Mouse (Mus musculus): Measurements from ENCODE around the gene Usp25. TPM values are rescaled to one million over a fixed set of nuclear protein-coding genes. Genes with fewer than 3 reads are reported as not detected.

Usp25 gene
- polyA plus RNA-seq, 1 experiment from 2014 or later: 17.7 TPM

DNA sequence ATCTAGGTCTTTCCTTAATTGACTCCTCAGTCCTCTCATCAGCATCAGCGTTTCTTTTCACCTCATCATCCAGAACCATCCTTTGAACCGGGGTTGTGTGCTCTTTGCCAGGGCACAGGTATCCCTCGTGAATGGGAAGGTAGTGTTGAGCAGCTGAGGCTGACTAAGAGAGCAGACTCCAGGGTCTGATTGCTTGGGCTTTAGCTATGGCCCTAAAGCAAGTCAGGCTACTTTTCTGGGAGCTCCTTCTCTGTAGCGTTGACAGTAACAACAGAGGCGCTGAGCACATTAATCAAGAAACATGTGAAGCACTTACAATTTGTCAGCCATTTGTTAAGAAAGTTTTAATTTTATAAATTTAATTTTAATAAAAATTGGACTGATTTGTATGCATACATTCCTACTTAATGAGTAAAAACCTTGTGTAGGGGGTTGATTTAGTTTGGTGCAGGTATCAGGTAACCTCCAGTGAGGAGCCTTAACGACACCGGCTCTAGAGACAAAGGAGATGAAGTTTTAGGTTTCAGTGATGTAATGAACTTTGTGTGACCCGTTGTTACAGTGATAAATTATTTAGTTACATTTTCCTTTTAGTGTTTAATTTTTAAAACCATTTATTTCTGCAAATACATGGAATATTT is 42.1 kb downstream of the Usp25 start:
- WGBS: 90% methylated on average over 8 of the region's 8 CpGs
- Histone ChIP-seq H3K27ac (replicated peaks) (no peak overlapping the region), H3K4me1 (no peaks in the 10 kb centered on the region), H3K4me3 (no peak overlapping the region), H3K36me3 (peaks cover 39% of the 10 kb centered on the region), H3K9me3 (replicated peaks) (no peaks in the 10 kb centered on the region), H3K27me3 (ENCODE audit: low read depth, poor library complexity, severe bottlenecking) (no peaks in the 10 kb centered on the region)
- DNase-seq (ENCODE audit: low spot score): no peak

DNA sequence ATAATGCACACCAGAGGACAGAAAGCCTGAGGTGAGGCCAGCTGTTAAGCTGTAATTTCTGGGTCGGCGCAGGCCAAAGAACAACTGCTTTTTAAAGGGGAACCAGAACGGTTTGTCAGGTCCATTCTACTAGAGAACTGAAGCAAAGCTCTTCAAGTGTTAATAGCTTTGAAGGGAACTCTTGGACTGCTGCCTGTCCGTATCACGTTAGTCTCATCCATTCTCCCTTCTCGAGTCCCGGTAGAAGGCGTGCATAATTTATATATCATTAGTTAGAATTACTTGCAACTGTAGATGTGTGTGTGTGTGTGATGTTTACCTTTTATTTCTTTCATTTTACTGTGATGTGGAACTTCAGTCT is 42.6 kb downstream of the Usp25 start:
- H3K4me3 ChIP-seq: no peak overlapping the region
- 81% methylated on average over 8 of the region's 8 CpGs for WGBS

DNA sequence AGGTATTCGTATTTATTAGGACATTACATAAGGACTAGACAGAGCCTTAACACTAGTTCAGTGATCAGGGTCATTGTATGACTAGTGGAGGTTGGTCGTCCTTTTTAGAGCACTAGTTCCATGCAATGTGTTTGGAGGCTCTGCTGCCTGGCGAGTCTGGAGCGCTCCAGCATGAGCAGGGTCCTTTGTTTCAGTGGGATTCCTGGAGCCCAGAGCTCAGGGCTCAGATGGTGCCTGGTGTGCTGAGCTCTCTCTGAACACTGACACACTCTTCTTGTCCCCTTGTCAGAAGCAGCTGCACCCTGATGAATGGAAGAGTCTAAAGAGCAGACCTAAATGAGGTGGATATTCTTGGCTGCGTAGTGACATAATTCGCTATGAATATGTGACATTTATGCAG is 45.1 kb downstream of the Usp25 start:
- WGBS: 70% methylated on average over 6 of the region's 6 CpGs
- H3K9me3 ChIP-seq (replicated peaks): no peaks in the 10 kb centered on the region
- H3K27ac ChIP-seq (replicated peaks): no peak overlapping the region
- H3K27me3 ChIP-seq (ENCODE audit: low read depth, poor library complexity, severe bottlenecking): no peaks in the 10 kb centered on the region
- DNase-seq (ENCODE audit: low spot score): no peak
- H3K4me3 ChIP-seq: no peak overlapping the region
- peaks cover 38% of the 10 kb centered on the region for H3K36me3 ChIP-seq
- no peaks in the 10 kb centered on the region for H3K4me1 ChIP-seq

More for the DNA sequence above, 42.6 kb downstream of the Usp25 start:
- Histone ChIP-seq H3K27me3 (ENCODE audit: low read depth, poor library complexity, severe bottlenecking) (no peaks in the 10 kb centered on the region), H3K27ac (replicated peaks) (no peak overlapping the region), H3K36me3 (peaks cover 39% of the 10 kb centered on the region), H3K4me1 (no peaks in the 10 kb centered on the region), H3K9me3 (replicated peaks) (no peaks in the 10 kb centered on the region)
- no peak for DNase-seq (ENCODE audit: low spot score)

DNA sequence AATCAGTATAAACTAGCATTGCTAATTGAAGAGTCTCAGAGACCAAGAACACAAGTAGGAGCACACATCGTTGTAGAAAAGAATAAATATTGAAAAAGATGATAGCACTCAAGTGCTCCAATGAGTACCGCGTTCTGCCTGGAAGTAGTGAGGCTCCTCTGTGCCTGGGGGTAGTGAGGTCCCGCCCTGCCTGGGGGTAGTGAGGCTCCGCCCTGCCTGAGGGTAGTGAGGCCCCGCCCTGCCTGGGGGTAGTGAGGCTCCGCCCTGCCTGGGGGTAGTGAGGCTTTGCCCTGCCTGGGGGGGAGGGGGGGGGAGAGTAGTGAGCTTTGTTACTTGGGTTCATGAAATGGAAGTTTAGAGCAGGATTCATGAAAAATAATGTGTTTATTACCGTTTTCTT is 46.7 kb downstream of the Usp25 start:
- WGBS: 87% methylated on average over 8 of the region's 8 CpGs
- no peak overlapping the region for H3K4me3 ChIP-seq
- H3K27ac ChIP-seq (replicated peaks): no peak overlapping the region
- no peak for DNase-seq (ENCODE audit: low spot score)
- H3K27me3 ChIP-seq (ENCODE audit: low read depth, poor library complexity, severe bottlenecking): no peaks in the 10 kb centered on the region
- no peaks in the 10 kb centered on the region for H3K9me3 ChIP-seq (replicated peaks)
- H3K36me3 ChIP-seq: peaks cover 45% of the 10 kb centered on the region
- H3K4me1 ChIP-seq: no peaks in the 10 kb centered on the region

DNA sequence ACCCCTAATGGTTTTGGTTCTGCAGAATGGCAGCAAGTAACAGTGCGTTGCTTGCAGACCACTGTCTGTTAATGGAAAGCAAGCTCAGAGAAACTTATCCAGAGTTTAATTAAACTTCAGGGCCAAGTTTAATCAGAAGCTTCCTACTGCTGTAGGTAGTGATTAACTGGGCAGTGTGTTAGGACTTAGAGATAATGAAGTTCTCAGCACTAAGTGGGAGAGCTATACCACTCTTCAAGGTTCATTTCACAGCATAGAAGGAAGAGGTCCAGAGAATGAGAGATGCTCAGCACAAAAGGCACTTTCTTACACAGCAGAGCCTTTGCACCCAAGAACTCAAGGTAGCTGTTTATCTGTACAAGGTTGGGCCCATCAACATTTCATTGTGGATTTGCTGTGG is 50.4 kb downstream of the Usp25 start:
- Histone ChIP-seq H3K4me3 (no peak overlapping the region), H3K9me3 (replicated peaks) (no peaks in the 10 kb centered on the region), H3K27ac (replicated peaks) (no peak overlapping the region), H3K27me3 (ENCODE audit: low read depth, poor library complexity, severe bottlenecking) (no peaks in the 10 kb centered on the region), H3K4me1 (no peaks in the 10 kb centered on the region), H3K36me3 (peaks cover 61% of the 10 kb centered on the region)
- DNase-seq (ENCODE audit: low spot score): no peak
- WGBS: 92% methylated on average over 1 of the region's 1 CpGs

DNA sequence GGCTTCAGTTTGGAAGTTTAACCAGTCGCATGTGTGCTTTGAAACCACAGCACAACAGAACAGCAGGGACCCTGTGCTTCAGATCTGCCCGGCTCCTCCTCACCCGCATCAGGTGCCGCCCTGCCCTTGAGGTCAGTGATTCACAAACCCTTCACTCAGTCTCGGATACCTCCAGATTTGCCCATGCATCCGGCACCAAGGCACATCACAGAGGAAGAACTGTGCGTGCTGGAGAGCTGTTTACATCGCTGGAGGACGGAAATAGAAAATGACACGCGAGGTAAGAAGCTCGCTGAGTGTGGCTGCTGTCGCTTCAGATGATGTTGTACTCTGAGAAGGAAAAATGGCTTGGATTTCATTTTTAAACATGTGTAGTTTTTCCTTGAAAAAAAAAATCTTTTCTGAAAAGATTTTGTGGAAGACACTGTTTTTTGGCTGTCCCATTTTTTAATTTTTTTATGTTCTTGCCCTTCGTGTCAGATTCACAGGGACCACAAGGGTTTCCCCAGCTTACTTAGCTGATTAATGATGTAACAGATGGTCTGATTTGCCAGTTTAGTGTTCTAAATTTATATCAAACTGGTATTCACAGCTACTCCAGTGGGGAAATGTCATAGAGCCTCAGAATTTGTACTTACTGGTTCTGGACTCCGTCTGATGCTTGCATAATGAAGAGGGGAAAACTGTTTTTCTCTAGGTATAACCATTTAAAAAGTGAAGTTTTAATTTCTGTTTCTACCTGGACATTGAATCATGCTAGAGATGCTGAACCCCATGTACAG is 63.6 kb downstream of the Usp25 start:
- peaks cover 62% of the 10 kb centered on the region for H3K36me3 ChIP-seq
- no peaks in the 10 kb centered on the region for H3K9me3 ChIP-seq (replicated peaks)
- 72% methylated on average over 15 of the region's 15 CpGs for WGBS

DNA sequence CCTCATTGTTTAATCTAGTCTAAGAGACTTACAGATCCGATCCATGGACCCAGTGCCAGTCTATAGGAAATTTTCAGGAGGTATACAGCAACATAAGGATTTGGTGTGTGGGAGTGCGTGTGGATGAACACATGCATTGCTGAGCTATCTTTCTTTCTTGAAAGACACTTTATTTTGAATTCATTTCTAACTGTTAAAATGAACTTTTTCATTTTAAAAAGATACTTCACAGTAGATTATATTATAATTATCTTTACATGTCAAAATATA is 64.2 kb downstream of the Usp25 start:
- Histone ChIP-seq H3K27me3 (ENCODE audit: low read depth, poor library complexity, severe bottlenecking) (no peaks in the 10 kb centered on the region), H3K9me3 (replicated peaks) (no peaks in the 10 kb centered on the region), H3K36me3 (peaks cover 63% of the 10 kb centered on the region), H3K4me1 (no peaks in the 10 kb centered on the region), H3K4me3 (no peak overlapping the region), H3K27ac (replicated peaks) (no peak overlapping the region)
- no peak for DNase-seq (ENCODE audit: low spot score)
- 99% methylated on average over 2 of the region's 2 CpGs for WGBS

More for the DNA sequence above, 63.6 kb downstream of the Usp25 start:
- Histone ChIP-seq H3K4me1 (no peaks in the 10 kb centered on the region), H3K27ac (replicated peaks) (no peak overlapping the region), H3K27me3 (ENCODE audit: low read depth, poor library complexity, severe bottlenecking) (no peaks in the 10 kb centered on the region), H3K4me3 (no peak overlapping the region)
- DNase-seq (ENCODE audit: low spot score): no peak

DNA sequence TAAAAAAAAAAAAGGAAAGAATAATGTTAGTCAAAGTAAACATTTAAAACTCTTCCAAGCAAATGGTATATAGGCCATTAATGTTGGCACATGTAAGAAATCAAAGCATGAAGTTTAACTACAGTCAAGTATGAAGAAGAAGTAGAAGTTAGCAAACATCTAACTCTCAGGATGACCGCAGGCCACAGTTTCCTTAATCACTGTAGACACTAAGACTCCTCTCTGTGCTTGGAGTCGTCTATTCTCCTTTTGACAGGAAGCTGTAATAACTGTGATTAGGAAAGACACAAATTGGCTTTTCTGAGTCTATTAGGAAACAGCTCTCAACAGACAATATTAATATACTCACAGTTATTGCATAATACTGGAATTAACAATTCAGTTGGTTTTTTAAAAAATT is 70.6 kb downstream of the Usp25 start:
- H3K27me3 ChIP-seq (ENCODE audit: low read depth, poor library complexity, severe bottlenecking): no peaks in the 10 kb centered on the region
- H3K36me3 ChIP-seq: peaks cover 61% of the 10 kb centered on the region
- H3K9me3 ChIP-seq (replicated peaks): no peaks in the 10 kb centered on the region
- no peaks in the 10 kb centered on the region for H3K4me1 ChIP-seq
- DNase-seq (ENCODE audit: low spot score): no peak
- 92% methylated on average over 2 of the region's 2 CpGs for WGBS
- H3K27ac ChIP-seq (replicated peaks): no peak overlapping the region
- no peak overlapping the region for H3K4me3 ChIP-seq

DNA sequence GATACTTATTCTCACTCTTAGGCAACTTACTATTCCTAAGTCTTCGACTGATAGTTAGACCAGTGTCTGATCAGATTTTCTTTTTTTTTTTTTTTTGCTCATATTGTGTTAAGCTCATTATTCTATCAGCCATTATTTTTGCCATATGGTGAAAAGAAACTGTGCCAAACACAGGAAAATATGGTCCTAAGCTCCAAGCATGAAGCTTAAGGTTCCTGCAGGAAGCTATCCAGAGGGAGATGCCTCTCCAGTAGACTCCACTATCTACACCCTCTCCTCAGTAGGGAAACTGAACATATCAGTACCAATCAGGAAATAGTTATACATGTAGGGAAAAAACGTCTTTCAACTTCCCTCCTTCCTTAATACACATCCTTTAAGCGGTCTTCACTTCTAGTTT is 76.3 kb downstream of the Usp25 start:
- Histone ChIP-seq H3K27ac (replicated peaks) (no peak overlapping the region), H3K36me3 (peaks cover 58% of the 10 kb centered on the region), H3K9me3 (replicated peaks) (no peaks in the 10 kb centered on the region), H3K27me3 (ENCODE audit: low read depth, poor library complexity, severe bottlenecking) (no peaks in the 10 kb centered on the region), H3K4me3 (no peak overlapping the region), H3K4me1 (no peaks in the 10 kb centered on the region)
- DNase-seq (ENCODE audit: low spot score): no peak
- WGBS: 92% methylated on average over 3 of the region's 3 CpGs

DNA sequence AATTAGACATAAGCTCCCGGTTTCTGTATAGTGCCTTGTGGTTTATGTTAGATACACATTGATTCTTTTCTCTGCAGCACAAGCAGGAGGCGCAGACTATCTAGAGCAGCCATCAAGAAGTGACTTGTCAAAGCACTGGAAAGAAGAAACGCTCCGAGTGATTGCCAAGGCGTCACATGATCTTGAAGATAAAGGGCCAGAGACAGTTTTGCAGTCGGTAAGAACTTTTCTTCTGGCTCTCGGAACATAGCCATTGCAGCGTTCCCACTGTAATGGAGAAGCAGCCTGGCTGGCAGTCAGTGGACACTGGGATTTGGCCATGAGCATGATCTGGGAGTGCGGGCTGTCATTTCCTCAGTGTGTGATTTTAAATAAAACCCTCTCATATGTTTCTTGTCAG is 80.0 kb downstream of the Usp25 start:
- WGBS: 92% methylated on average over 9 of the region's 9 CpGs
- H3K36me3 ChIP-seq: peaks cover 47% of the 10 kb centered on the region

DNA sequence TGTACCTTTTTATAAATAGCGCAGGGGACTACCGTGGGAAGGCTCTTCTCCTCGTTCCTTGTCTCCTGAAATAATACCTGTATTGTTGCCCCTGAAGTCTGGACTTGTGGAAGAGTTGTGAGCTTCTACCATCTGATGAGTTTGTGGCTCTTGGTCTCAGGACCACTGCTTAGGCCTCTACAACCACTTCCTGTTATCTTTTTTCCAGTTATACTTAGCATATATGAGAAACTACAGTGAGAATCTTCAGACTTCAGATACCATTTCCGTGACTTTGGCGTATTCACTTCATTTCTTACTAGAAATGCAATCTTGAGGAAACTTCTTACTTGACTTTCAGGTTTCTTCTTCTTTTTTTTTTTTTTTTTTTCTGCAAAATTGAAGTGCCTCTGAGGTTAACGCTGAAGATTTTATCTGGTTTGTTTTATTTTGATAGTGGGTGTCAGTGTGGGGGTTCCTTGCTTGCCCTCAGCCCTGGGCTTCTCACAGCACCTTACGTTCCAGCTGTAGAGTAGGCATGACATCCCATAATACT is 81.6 kb downstream of the Usp25 start:
- H3K4me1 ChIP-seq: no peaks in the 10 kb centered on the region
- H3K27me3 ChIP-seq (ENCODE audit: low read depth, poor library complexity, severe bottlenecking): no peaks in the 10 kb centered on the region
- H3K27ac ChIP-seq (replicated peaks): no peak overlapping the region
- 93% methylated on average over 7 of the region's 7 CpGs for WGBS
- no peaks in the 10 kb centered on the region for H3K9me3 ChIP-seq (replicated peaks)
- peaks cover 48% of the 10 kb centered on the region for H3K36me3 ChIP-seq
- no peak overlapping the region for H3K4me3 ChIP-seq
- DNase-seq (ENCODE audit: low spot score): no peak

More for the DNA sequence above, 80.0 kb downstream of the Usp25 start:
- Histone ChIP-seq H3K27ac (replicated peaks) (no peak overlapping the region), H3K4me3 (no peak overlapping the region), H3K27me3 (ENCODE audit: low read depth, poor library complexity, severe bottlenecking) (no peaks in the 10 kb centered on the region), H3K9me3 (replicated peaks) (no peaks in the 10 kb centered on the region), H3K4me1 (no peaks in the 10 kb centered on the region)
- DNase-seq (ENCODE audit: low spot score): no peak

DNA sequence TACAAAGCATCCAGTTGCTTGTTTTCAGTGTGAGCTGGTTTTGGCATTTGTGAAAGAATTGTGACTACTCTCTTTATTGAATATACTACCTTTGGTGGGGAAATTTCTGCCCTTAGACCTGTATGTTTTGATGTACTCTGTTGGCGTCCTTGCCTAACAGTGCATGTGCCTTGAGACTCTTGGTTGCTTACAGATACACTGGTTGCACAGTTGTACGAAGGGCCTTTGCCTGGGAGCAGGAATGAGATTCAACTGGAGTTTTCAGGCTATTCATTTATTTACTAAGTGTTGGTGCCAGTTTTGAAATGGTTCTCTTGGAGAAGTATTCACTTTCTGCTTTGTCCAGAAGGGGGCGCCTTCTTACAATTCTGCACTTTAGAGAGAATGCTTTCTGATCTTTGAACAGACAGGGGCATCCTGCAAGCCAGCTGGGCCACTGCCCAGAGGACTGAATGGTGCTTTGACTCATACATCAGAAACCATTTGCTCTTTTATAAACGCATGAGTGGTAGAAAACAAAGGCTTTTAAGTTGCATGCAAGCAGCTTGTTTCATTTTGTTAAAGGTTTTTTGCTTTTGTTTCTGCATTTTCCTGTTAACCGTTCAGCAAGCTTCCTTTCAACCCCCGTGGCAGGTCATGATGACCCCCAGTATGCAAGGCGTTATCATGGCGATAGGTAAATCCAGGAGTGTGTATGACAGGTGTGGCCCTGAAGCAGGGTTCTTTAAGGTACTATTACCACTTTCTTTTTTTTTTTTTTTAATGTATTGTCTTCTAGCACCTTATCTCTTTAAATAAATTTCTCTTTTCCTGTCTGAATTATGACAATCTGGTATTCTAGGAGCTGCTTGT is 85.7 kb downstream of the Usp25 start:
- WGBS: 72% methylated on average over 8 of the region's 8 CpGs
- no peaks in the 10 kb centered on the region for H3K4me1 ChIP-seq
- peak; percentile 54 for DNase-seq (ENCODE audit: low spot score)
- H3K4me3 ChIP-seq: no peak overlapping the region
- no peak overlapping the region for H3K27ac ChIP-seq (replicated peaks)
- no peaks in the 10 kb centered on the region for H3K27me3 ChIP-seq (ENCODE audit: low read depth, poor library complexity, severe bottlenecking)
- no peaks in the 10 kb centered on the region for H3K9me3 ChIP-seq (replicated peaks)
- peaks cover 31% of the 10 kb centered on the region for H3K36me3 ChIP-seq
